Mouse (Mus musculus): ENCODE data around the gene 1700030J22Rik. TPM values are rescaled to one million over a fixed set of nuclear protein-coding genes. Genes with fewer than 3 reads are reported as not detected.

1700030J22Rik gene
- total RNA-seq, 2 experiments from 2014 or later, result 0.15 to 0.29 TPM

DNA sequence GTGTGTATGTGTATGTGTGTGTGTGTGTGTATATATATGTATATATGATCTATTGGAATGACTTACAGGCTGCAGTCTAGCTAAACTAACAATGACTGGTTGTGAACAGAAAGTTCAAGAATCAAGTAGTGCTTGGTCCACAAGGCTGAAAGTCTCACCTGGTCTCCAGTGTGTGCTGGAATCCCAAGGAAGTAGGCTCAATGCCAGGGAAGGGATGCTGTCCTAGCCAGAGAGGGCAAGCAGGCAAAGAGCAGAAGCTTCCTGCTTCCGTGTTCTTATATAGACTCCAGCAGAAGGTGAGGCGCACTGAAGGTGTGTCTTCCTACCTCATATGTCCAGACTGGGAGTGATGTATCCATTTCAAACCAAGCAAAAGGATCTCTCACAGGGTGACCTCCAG, 27.0 kb downstream of the 1700030J22Rik start:
- no peak for DNase-seq

DNA sequence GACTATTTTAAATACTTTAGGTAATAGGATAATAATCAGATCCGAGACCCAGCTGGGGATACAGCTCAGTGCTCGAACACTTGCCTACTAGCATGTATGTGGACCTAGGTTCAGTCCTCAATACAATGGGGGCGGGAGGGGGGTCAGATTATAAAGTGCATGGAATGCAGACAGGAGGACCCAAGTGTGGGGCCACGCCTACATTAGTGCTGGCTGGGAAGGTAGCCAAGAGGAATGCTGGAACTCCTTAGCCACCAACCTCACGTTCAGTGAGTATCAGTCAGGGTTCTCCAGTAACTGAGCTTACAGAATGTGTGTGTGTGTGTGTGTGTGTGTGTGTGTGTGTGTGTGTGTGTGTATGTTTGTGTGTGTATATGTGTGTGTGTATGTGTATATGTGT, 27.4 kb downstream of the 1700030J22Rik start:
- no peak for DNase-seq

DNA sequence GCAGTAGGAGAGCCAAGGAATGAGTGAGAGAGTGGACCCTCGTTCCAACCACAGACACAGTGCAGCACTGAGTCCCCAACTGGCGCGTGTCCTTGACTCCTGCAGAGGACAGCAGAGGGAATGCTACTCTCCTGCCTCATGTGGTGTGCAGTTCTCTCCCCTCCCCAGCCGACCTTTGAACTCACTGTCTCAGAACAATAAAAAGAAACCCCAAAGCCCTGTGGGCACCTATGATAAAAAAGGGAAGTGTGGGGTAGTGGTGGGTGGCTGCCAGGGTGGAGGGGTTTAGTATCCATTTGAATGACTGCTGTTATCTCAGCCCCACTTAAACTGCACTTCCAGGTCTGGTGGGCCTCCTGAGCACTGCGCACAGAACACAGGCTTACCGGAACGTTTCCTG, 31.2 kb downstream of the 1700030J22Rik start:
- no peak for DNase-seq

DNA sequence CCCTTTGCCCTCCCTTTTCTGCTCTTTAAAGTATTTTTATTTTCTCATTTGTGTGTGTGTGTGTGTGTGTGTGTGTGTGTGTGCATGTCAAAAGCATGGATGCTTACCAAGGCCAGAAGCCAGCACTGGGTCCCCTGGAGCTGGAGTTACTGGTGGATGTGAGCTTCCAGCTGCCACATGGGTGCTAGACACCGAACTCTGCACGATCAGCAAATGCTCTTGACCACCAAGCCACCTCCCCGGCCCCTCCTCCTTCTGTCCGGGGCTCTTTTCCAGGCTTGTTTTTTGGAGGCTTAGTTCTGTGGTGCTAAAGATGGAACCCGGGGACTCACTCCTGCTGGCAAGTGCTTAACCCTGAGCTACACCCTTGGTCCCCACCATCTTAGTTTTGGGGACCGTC, 31.9 kb downstream of the 1700030J22Rik start:
- DNase-seq, result peak; percentile 21

DNA sequence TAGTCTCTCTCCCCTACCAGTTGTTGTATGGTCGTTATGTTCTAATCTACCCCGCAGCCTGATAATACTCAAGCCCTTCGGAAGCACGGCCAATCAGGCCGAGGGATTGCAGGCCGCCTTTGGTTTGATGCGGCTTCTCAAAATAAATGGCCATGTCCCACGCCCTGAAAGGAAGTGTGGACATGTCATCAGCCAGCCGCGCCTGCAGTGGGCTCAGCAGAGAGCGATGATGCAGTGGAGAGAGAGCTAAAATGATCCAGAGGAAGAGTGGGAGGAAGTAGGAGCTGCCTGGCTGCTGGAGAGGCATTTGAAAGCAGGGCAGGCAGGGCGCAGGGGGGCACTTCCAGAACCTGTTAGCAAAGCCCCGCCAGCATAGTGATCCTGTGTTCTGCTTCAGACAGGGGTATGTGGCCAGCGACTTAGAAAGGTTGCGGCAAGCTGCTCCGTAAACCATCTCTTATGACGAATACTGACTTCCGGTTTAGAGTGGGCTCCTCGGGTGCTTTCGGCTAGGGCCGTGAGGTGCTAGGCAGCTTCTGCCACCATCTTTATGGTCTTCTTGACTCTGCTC, 32.4 kb downstream of the 1700030J22Rik start:
- DNase-seq, result peak; percentile 21

DNA sequence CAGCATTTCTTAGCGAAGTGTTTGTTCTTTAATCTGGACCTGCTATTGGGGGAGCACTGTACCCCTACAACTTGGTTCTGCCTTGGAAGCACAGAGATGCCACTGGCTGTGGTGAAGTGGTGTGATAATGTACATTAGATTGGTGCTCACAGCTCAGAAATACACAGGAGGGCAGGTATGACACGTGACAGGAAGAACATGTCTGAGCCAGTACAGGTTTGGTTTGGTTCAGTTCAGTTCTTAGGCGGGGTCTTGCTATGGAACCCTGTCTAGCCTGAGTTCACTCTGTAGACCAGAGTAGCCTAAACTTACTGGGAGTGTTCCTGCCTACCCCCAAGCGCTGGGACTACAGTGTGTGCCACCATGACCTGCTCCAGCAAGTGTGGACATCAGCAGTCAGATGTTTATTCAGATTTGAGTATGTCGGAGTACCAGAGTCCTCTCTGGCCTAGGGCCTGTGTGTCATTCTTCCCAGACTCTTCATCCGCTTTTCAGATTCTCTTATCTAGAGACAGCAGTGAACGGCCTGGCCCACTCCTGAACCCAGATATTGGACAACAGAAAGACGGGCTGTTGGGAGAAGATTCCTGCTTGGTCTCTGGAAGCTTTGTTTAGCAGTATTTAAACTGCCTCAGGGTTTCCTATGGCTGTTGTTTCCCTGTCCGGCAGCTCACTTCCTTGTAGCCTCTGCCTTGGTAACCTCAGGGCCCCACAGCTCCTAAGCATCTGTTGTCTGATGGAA, 33.4 kb downstream of the 1700030J22Rik start:
- DNase-seq, result no peak

DNA sequence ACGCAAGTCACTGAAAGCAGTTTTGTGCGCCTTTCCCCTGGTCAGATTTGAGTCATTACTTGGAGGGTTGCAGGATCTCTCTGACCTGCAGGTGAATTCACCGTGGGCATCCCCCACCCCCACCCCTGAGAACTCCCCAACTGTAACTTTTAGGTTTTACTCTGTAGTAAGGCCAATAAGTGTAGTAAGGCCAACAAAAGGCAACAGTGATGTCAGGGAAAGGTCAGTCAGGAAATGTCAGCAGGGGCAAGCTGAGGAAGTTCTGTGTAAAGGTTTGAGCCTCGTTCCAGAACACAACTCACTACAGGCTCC, 34.4 kb downstream of the 1700030J22Rik start:
- DNase-seq, result no peak

DNA sequence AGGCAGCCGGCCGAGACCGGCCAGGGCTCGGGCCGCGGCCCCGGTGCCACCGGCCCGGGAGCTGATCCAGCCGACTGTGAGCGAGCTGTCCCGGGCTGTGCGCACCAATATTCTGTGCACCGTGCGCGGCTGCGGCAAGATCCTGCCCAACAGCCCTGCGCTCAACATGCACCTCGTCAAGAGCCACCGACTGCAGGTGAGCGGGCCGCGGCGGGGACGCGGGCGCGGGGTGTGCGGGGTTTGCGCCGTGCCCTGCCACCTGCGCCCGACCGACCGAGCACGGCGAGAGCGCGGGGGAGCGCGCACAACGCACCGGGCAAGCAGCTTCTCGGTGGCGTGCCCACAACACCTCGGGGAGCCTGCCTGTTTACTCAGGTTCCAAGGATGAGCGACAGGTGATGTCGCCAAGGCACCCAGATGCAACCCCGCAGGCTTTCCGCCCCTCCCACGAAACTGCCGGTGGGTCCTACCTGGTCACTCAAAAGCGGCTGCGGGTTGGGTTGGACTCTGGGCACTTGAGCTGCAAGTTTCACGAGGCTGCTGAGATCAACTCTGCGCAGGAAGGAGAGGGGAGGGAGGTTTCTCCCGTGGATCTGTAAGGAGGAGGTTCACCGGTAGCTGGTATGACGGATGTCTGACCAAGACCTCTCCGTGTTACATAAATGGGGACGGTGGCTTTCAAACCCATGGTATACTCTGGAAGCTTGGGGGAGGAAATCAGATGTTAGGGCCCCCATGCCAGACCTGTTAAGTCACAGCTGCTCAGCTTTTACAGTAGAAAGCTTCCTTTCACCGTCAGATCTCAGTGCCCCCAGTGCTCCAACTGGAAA, 35.0 kb downstream of the 1700030J22Rik start:
- DNase-seq, result peak; percentile 23

DNA sequence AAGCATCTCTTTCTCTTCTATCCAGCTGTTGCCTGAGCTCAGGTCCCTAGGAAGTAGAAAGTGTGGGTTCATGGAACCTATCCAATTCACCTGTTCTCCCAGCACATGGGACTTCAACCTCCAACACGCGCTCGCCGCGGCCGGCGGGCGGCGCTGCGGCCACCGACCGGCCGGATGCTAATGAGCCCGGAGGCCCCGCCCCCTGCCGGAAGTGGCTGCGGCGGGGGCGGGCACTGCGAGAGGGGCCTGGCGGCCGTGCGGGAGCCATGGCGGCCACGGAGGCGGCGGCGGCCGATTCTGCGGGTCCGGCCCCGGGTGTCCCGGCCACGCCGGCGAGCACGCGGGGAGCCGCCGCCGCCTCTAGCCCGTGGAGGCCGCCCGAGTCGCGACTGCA, 35.6 kb downstream of the 1700030J22Rik start, which contains the start of gene Atmin:
Atmin (plus strand) TSS at position 233 of the 394 bp plus-strand sequence.
- DNase-seq, result peak; percentile 84

DNA sequence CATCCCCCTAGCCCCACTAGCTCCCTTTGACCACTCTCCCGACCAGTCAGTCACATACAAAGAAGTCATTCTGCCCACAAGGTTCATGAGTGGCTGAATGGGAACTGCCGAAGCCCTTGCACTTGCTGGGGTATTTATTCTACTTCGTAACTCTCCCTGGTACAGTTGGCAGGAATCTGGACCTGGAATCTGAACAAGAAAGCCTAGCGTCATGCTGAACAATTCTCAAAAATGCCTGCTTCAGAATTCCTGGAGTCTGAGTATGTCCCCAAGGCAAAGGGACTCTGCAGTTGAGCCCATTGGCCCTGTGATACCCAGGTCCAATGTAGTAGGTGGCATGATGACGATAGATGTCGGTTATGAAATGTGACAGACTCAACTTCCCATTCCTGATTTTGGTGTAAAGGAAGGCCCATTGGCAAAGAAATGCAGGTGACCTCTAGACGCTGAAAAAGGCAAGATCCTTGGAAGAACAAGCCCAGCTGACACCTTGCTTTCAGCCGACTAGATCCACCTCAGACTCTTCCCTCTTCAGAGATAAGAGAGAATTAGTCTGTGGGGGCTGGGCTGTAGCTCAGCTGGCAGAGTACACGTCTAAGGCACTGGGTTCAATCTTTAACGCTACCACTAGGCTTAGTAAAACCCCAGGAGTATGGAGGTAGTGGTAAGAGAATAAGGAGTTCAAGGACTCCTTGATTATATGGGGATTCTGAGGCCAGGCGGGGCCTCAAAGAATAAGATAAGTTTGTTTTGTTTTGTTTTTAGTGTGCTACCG, 36.3 kb downstream of the 1700030J22Rik start:
- no peak for DNase-seq

DNA sequence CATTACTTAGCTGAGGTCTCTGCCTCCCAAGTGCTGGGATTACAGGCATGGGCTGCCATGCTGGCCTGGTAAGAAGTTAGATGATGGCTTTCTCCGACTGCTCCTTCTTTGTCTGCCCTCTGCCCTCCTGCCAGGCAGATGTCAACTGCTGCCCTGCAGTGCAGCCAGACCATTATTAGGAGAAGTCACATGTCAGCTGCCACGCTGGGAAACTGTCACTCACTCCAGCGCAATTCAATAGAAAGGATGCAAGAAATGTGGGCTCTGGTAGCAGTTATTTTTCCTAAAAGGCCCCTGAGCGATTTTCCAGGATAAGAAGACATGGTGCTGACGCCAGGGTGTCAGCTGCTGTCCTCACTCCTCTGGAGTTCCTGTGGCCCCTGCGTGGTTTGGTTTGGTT, 43.3 kb downstream of the 1700030J22Rik start:
- no peak for DNase-seq

DNA sequence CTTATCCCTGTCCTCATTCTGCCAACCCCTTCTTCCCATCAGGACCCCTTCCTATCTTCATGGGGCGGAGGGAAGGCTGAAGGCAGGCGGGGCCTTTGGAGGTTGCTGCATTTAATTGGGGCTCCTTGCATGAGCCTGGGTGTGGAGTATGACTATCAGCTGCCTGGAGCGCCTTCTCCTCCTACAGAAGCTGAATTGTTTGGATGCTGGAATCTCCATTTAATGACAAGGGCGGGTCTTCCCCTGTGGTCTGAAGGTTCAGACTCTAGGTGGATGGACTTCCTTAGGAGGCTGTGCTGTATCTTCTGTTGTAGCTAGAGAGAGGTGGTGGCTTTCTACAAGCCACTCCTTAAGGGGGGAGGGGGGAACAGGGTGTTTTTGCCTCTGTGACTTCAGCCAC, 43.8 kb downstream of the 1700030J22Rik start:
- DNase-seq, result no peak

DNA sequence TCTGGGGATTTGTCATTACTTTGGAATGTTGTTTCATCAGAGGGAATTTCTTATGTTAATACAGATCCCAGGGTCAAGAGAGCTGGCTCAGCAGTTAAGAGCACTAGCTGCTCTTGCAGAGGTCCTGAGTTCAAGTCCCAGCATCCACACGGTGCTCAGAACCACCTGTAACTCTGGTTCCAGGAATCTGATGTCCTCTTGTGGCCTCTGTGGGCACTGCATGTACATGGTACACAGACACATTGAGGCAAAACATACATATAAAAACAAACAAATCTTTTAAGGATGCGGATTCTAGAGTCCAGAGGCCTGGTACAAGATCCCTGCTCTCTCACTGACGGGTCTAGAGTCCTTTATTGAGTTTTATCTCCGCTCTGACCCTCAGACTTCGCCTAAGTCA, 50.2 kb downstream of the 1700030J22Rik start:
- no peak for DNase-seq

DNA sequence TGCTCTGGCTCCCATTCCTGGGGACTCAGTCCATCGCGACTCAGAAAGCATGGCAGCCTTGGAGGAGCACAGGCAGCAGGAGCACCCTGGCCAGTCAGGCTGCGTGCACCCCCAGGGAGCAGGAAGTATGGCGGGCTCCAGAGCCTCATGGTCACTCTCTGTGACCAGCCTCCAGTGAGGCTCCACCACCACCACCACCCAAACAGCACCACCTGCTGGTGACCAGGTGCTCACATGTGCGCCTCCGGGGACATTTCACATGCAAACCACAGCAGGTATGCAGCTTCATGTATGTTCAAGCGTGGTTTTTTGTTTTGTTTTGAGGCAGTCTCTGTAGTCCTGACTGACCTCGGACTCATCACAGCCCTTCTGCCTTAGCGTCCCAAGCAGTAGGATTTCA, 50.9 kb downstream of the 1700030J22Rik start:
- no peak for DNase-seq

DNA sequence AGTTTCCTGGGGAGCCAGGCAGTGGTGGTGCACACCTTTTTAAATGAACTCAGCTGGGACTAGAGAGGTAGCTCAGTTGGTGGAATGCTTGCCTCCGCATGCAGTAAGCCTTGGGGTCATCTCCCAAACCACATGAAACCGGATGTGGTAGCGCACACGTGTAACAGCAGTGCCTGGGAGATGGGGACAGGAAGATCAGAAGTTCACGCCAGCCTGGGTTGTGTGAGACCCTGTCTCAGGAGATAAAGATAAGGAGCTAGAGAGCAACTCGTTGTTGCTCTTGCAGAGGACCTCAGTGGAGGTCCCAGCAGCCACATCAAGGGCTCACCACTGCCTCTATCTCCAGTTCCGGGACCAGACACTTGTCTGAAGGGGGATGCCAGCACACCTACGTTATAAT, 55.2 kb downstream of the 1700030J22Rik start:
- DNase-seq, result no peak

DNA sequence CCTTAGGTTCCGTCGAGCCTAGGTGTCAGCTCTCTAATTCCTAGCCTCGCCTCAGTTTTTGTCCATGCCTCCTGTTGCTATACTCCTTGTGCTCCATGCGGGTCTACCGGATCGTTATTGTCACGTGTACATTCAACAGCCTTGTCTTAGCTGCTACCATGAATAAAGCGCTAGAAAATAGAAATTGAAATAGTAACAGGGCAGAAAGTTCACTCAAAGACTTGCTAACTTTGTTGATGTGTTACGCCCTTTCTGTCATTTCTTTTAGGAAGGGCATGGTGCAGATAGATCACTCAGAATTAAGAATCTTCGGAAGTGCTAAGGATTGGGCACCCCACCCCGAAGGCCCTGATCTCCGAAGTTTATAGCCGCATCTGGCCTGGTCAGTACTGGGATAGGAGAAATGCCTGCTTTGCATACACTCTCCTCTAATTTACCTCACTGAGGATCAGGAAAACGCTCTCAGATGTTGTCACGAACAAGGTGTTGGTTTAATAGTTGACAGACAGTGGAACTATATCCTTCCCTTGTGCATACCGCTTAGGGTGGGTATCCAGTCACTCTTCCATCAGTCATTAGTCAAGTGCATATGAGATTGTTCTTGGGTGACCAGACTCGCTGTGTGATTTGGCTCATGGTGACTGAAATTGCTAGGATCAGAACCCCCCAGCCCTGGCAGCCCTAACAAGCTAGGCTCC, 56.5 kb downstream of the 1700030J22Rik start:
- DNase-seq, result no peak

DNA sequence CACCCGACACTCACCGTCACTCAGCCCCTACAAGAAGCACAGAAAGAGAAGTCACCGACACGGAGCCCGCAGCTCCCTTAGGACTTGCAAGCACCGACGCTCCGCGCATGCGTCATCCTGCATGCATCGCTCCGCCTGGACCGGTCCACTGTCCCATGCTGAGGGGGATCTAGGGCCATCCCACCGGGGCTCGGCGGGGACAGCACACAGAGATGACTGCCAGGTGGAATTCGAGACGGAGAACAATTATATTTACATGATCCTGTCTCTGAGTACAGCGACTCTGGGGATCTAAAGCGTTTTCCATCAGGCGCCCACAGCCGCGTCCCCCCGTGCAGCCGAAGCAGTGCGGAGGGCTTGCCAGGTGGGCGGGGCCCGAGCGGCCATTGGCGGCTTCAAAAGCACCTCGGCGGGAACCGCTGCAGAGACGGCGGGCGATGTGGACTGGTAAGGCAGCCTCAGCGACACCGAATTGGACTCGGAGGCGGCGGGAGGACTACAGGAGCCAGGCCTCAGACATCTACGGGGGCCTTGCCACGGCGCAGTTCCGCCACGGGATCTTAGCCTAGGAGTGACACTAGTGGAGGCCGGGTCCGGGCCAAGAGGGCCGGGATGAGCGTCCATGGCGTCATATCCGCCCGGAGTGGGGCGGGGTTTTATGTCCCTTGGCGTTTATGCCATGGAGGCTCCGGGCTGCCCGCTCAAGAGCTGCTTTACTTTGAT, 57.3 kb downstream of the 1700030J22Rik start, which contains the start of the genes Cmc2 and Cenpn:
Cmc2 (minus strand) TSS at position 119 of the 723 bp plus-strand sequence.
Cenpn (plus strand) TSS at position 394 of the 723 bp plus-strand sequence.
- DNase-seq, result peak; percentile 90

DNA sequence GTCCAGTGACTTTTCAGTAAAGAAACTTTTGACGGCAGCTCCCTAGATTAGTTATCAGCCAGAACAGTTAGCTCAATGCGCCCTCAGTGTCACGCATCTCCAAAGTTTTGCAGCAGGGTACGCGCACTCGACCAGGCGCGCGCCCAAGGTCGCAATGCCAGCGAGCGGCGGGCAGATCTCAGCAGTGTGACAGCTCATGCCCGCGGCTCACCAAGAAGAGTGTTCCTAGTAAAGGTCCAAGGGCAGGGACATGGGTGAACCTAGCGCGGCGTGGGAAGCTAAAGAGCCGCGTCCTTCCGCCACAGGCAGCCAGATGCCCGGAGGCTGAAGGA, 57.8 kb downstream of the 1700030J22Rik start:
- DNase-seq, result no peak
